Mouse (Mus musculus) right cerebral cortex, postnatal 14 days (tissue): ENCODE measurements around the gene Pdzd3.
"Not testable (repeated sequence)": the region's sequence is repeated elsewhere in the genome, so short reads cannot be mapped to it uniquely, and the experiment has no call there.

Source experiments
- DNase-seq: peaks from one replicate; pipeline ENCODE4 v3.0.0; 2022

Gene Pdzd3

GRCm38 (mm10) chr9:44251314-44251713, at the start of gene Pdzd3:
TSS of gene Pdzd3 (minus strand) at chr9:44251471.
- no peak for DNase-seq

- DNase-seq: not testable (repeated sequence)
These were observed 48.7 kb upstream of the Pdzd3 start for GRCm38 (mm10) chr9:44300001-44300400.

- DNase-seq: no peak
These were observed 41.2 kb upstream of the Pdzd3 start for GRCm38 (mm10) chr9:44292490-44292889.

GRCm38 (mm10) chr9:44288959-44289291, 37.7 kb upstream of the Pdzd3 start:
- no peak for DNase-seq

GRCm38 (mm10) chr9:44288076-44288958, 37.0 kb upstream of the Pdzd3 start, which contains the start of gene Abcg4:
TSS of gene Abcg4 (minus strand) at chr9:44288615.
- peak; percentile 48 for DNase-seq

- peak; percentile 38 for DNase-seq
These were observed 36.3 kb upstream of the Pdzd3 start for GRCm38 (mm10) chr9:44287401-44288075.

- DNase-seq: no peak
These were observed 35.7 kb upstream of the Pdzd3 start for GRCm38 (mm10) chr9:44287003-44287400.

GRCm38 (mm10) chr9:44286256-44286850, 35.1 kb upstream of the Pdzd3 start:
- DNase-seq: no peak

- DNase-seq: no peak
These were observed 31.9 kb upstream of the Pdzd3 start for GRCm38 (mm10) chr9:44283183-44283582.

- DNase-seq: no peak
These were observed 18.7 kb upstream of the Pdzd3 start for GRCm38 (mm10) chr9:44269973-44270372.

- DNase-seq: no peak
These were observed 17.8 kb upstream of the Pdzd3 start for GRCm38 (mm10) chr9:44269077-44269476.

GRCm38 (mm10) chr9:44268432-44268831, 17.2 kb upstream of the Pdzd3 start, which contains the start of gene Nlrx1:
TSS of gene Nlrx1 (minus strand) at chr9:44268599.
- DNase-seq: no peak

- peak; percentile 88 for DNase-seq
These were observed 16.7 kb upstream of the Pdzd3 start for GRCm38 (mm10) chr9:44268027-44268360.

- DNase-seq: no peak
These were observed 16.2 kb upstream of the Pdzd3 start for GRCm38 (mm10) chr9:44267319-44268026.

GRCm38 (mm10) chr9:44266478-44267226, 15.4 kb upstream of the Pdzd3 start:
- DNase-seq: no peak

- DNase-seq: no peak
These were observed 10.1 kb upstream of the Pdzd3 start for GRCm38 (mm10) chr9:44261388-44261787.

- no peak for DNase-seq
These were observed 7.7 kb upstream of the Pdzd3 start for GRCm38 (mm10) chr9:44259014-44259413.

- no peak for DNase-seq
These were observed 4.9 kb upstream of the Pdzd3 start for GRCm38 (mm10) chr9:44256213-44256612.

- no peak for DNase-seq
These were observed 3.9 kb upstream of the Pdzd3 start for GRCm38 (mm10) chr9:44255136-44255521.

- DNase-seq: no peak
These were observed 3.4 kb upstream of the Pdzd3 start for GRCm38 (mm10) chr9:44254508-44255135.

- no peak for DNase-seq
These were observed 2.2 kb upstream of the Pdzd3 start for GRCm38 (mm10) chr9:44253441-44253840.

- DNase-seq: no peak
These were observed 826 bp downstream of the Pdzd3 start for GRCm38 (mm10) chr9:44250445-44250844.
